9 mouse cellular contexts compared by ENCODE assay signal in genomic region chr2:117685836-117686453, GRCm38 (mm10).
DNase-seq lines count a peak whose midpoint lies in the region.
"Had no signal": no experiment of that assay in that cellular context is flagged by ENCODE, and none has a peak within 500 bp of the region (broad histone marks: within the 10 kb centered on the region; RNA-seq: fewer than 3 reads in every experiment).

No protein-coding gene starts in this region.

- peak; percentile 56 for DNase-seq in kidney, postnatal 10 days
- no peak for DNase-seq in kidney, postnatal 25 days
- peak; percentile 29 for DNase-seq in 3134 (ENCODE audit: extremely low read depth, insufficient read length, low spot score)
- DNase-seq in cerebellum, adult 11 months: peak; percentile 2
- DNase-seq in layer of hippocampus, postnatal 10 days (ENCODE audit: low spot score in 2 of 2): peak; percentile 8 to 27
- no peak for DNase-seq in heart, postnatal 4 days
- no peak for DNase-seq in testis, postnatal 10 days (ENCODE audit: low spot score)
- no peak for DNase-seq in adrenal gland, adult 2 months
- DNase-seq: thymus, postnatal 36 days had no signal

Comparison
In these comparisons a context has a peak if more than half of its experiments do, and no peak if none do; other contexts are left out.
1. DNase-seq: peak in kidney, postnatal 10 days (single experiment), 3134 (single experiment), cerebellum, adult 11 months (single experiment) and layer of hippocampus, postnatal 10 days (2 of 2); none in kidney, postnatal 25 days (0 of 2), heart, postnatal 4 days (single experiment), testis, postnatal 10 days (single experiment) and adrenal gland, adult 2 months (single experiment).